Mouse (Mus musculus) kidney, embryonic 14.5 days (tissue): ENCODE data around the gene Cgref1. TPM values are rescaled to one million over a fixed set of nuclear protein-coding genes. Genes with fewer than 3 reads are reported as not detected.
A peak's percentile ranks its signal among the peaks of the same experiment; 100 is the strongest.

Experiments used
- ATAC-seq: fragments of 200-750 bp; cut with Nextera tagmentation; 2 replicates; pipeline ENCODE4 v1.8.0; 2017; ENCODE audit warnings: moderate number of reproducible peaks, mild to moderate bottlenecking, moderate TSS enrichment, moderate library complexity; ENCODE audit not compliant: low FRiP score, low TSS enrichment
- H3K27ac ChIP-seq: fragments of 300-500 bp; sonication (generic); 2 replicates; pipeline ENCODE4 v1.5.1; 2014; ENCODE audit warnings: low read depth, mild to moderate bottlenecking, low read length, moderate library complexity, mixed read lengths
- H3K27me3 ChIP-seq: fragments of 300-500 bp; sonication (generic); 2 replicates; pipeline ENCODE4 v1.6.1; 2014; ENCODE audit warnings: mild to moderate bottlenecking, low read length; ENCODE audit not compliant: control insufficient read depth, insufficient read depth
- H3K36me3 ChIP-seq: fragments of 300-500 bp; sonication (generic); 2 replicates; pipeline ENCODE4 v1.6.1; 2014; ENCODE audit warnings: low read length, mixed read lengths; ENCODE audit not compliant: control insufficient read depth, insufficient read depth
- H3K4me1 ChIP-seq: fragments of 300-500 bp; sonication (generic); 2 replicates; pipeline ENCODE4 v1.6.1; 2014; ENCODE audit warnings: low read length, mixed read lengths; ENCODE audit not compliant: control insufficient read depth, insufficient read depth
- H3K4me2 ChIP-seq: fragments of 300-500 bp; sonication (generic); replicated peaks from 2 replicates; pipeline ENCODE4 v1.6.1; 2014; ENCODE audit warnings: low read depth, mild to moderate bottlenecking, low read length
- H3K4me3 ChIP-seq: fragments of 300-500 bp; sonication (generic); 2 replicates; pipeline ENCODE4 v1.5.1; 2014; ENCODE audit warnings: mild to moderate bottlenecking, low read length
- H3K9ac ChIP-seq: fragments of 300-500 bp; sonication (generic); 2 replicates; pipeline ENCODE4 v1.6.1; 2014; ENCODE audit warnings: low read depth, mild to moderate bottlenecking, low read length, moderate library complexity
- H3K9me3 ChIP-seq: fragments of 300-500 bp; sonication (generic); 2 replicates; pipeline ENCODE4 v1.6.1; 2016; ENCODE audit warnings: low read length; ENCODE audit not compliant: control insufficient read depth
- WGBS: fragments of 180-500 bp; shearing (Covaris S2); extraction: QIAGEN DNeasy Blood & Tissue Kit; methylation state at CpG from one replicate; pipeline ENCODE4 v1.1.7; 2014; 5-methylcytosine and 5-hydroxymethylcytosine counted together
- polyA plus RNA-seq: library from polyadenylated mRNA; unstranded; fragments of >200 nt; fragmentation: Nextera tagmentation; extraction: Ambion mirVana; gene quantifications from 2 replicates; pipeline ENCODE4 v1.2.1, GENCODE M21; 2014

Cgref1 gene
- polyA plus RNA-seq, 1 experiment from 2014 or later, result 10.4 TPM

- H3K4me3 ChIP-seq, result no peak overlapping the region
- ATAC-seq, result no peak
- H3K27me3 ChIP-seq, result no peaks in the 10 kb centered on the region
- peaks cover 29% of the 10 kb centered on the region for H3K36me3 ChIP-seq
- H3K27ac ChIP-seq, result no peak overlapping the region
- H3K9me3 ChIP-seq, result no peaks in the 10 kb centered on the region
- peaks cover 9% of the 10 kb centered on the region for H3K4me1 ChIP-seq
- 0 out of 2 replicates have a peak overlapping the region, but pooled peaks have one; percentile 35 for H3K9ac ChIP-seq
- WGBS, result 89% methylated on average over 6 of the region's 6 CpGs
- no peak overlapping the region for H3K4me2 ChIP-seq
These were observed 22.3 kb downstream of the Cgref1 start for GRCm38 (mm10) chr5:30923119-30923518.

- WGBS, result 70% methylated on average over 10 of the region's 10 CpGs
- Histone ChIP-seq H3K36me3 (peaks cover 34% of the 10 kb centered on the region), H3K4me2 (peak overlapping the region; percentile 61; the same call in 1 of the 2 replicates), H3K9me3 (no peaks in the 10 kb centered on the region), H3K4me1 (peaks cover 11% of the 10 kb centered on the region), H3K27ac (no peak overlapping the region), H3K9ac (peak overlapping the region; percentile 63; the same call in 1 of the 2 replicates), H3K4me3 (no peak overlapping the region; the same call in 1 of the 2 replicates), H3K27me3 (no peaks in the 10 kb centered on the region)
- no peak for ATAC-seq
These were observed 22.8 kb downstream of the Cgref1 start for GRCm38 (mm10) chr5:30922581-30923041.

GRCm38 (mm10) chr5:30921256-30922033 is 23.9 kb downstream of the Cgref1 start, which contains the start of gene Khk:
Khk (plus strand) TSS chr5:30921431.
- H3K36me3 ChIP-seq, result peaks cover 45% of the 10 kb centered on the region
- H3K4me1 ChIP-seq, result peaks cover 12% of the 10 kb centered on the region
- 1% methylated on average over 39 of the region's 40 CpGs for WGBS
- no peaks in the 10 kb centered on the region for H3K27me3 ChIP-seq
- peak within 1 kb of the TSS; percentile 81; the same call in 1 of the 2 replicates for H3K27ac ChIP-seq
- peak; percentile 88 for ATAC-seq
- H3K4me3 ChIP-seq, result peak within 1 kb of the TSS; percentile 45
- peak within 1 kb of the TSS; percentile 63 for H3K9ac ChIP-seq
- peak within 1 kb of the TSS; percentile 61 for H3K4me2 ChIP-seq
- H3K9me3 ChIP-seq, result no peaks in the 10 kb centered on the region

GRCm38 (mm10) chr5:30920621-30921020 is 24.8 kb downstream of the Cgref1 start:
- no peaks in the 10 kb centered on the region for H3K27me3 ChIP-seq
- no peak for ATAC-seq
- no peak overlapping the region; the same call in 1 of the 2 replicates for H3K4me2 ChIP-seq
- H3K9ac ChIP-seq, result no peak overlapping the region
- no peak overlapping the region for H3K27ac ChIP-seq
- H3K4me3 ChIP-seq, result no peak overlapping the region; the same call in 1 of the 2 replicates
- H3K36me3 ChIP-seq, result peaks cover 45% of the 10 kb centered on the region
- H3K9me3 ChIP-seq, result no peaks in the 10 kb centered on the region
- H3K4me1 ChIP-seq, result peaks cover 16% of the 10 kb centered on the region
- 69% methylated on average over 19 of the region's 19 CpGs for WGBS

GRCm38 (mm10) chr5:30919831-30920614 is 25.4 kb downstream of the Cgref1 start:
- ATAC-seq, result no peak
- no peaks in the 10 kb centered on the region for H3K27me3 ChIP-seq
- H3K4me2 ChIP-seq, result no peak overlapping the region
- no peak overlapping the region for H3K27ac ChIP-seq
- peaks cover 22% of the 10 kb centered on the region for H3K4me1 ChIP-seq
- H3K9ac ChIP-seq, result no peak overlapping the region
- H3K9me3 ChIP-seq, result no peaks in the 10 kb centered on the region
- H3K4me3 ChIP-seq, result no peak overlapping the region
- 75% methylated on average over 11 of the region's 11 CpGs for WGBS
- peaks cover 45% of the 10 kb centered on the region for H3K36me3 ChIP-seq

- no peaks in the 10 kb centered on the region for H3K9me3 ChIP-seq
- peaks cover 30% of the 10 kb centered on the region for H3K4me1 ChIP-seq
- H3K36me3 ChIP-seq, result peaks cover 45% of the 10 kb centered on the region
- no peak overlapping the region for H3K4me3 ChIP-seq
- no peak for ATAC-seq
- no peaks in the 10 kb centered on the region for H3K27me3 ChIP-seq
- no peak overlapping the region for H3K4me2 ChIP-seq
- WGBS, result 87% methylated on average over 8 of the region's 8 CpGs
- H3K9ac ChIP-seq, result no peak overlapping the region
- H3K27ac ChIP-seq, result no peak overlapping the region
These were observed 26.7 kb downstream of the Cgref1 start for GRCm38 (mm10) chr5:30918691-30919090.

GRCm38 (mm10) chr5:30917891-30918670 is 27.3 kb downstream of the Cgref1 start:
- Histone ChIP-seq H3K27me3 (no peaks in the 10 kb centered on the region), H3K4me1 (peaks cover 33% of the 10 kb centered on the region), H3K36me3 (peaks cover 45% of the 10 kb centered on the region), H3K9ac (no peak overlapping the region), H3K27ac (no peak overlapping the region), H3K4me2 (no peak overlapping the region), H3K4me3 (no peak overlapping the region), H3K9me3 (no peaks in the 10 kb centered on the region)
- ATAC-seq, result no peak
- 85% methylated on average over 31 of the region's 31 CpGs for WGBS

GRCm38 (mm10) chr5:30917348-30917747 is 28.0 kb downstream of the Cgref1 start:
- peaks cover 45% of the 10 kb centered on the region for H3K36me3 ChIP-seq
- H3K9me3 ChIP-seq, result no peaks in the 10 kb centered on the region
- no peaks in the 10 kb centered on the region for H3K27me3 ChIP-seq
- peaks cover 35% of the 10 kb centered on the region for H3K4me1 ChIP-seq
- no peak for ATAC-seq
- no peak overlapping the region for H3K27ac ChIP-seq
- no peak overlapping the region for H3K4me2 ChIP-seq
- peak overlapping the region; percentile 12; the same call in 1 of the 2 replicates for H3K9ac ChIP-seq
- H3K4me3 ChIP-seq, result no peak overlapping the region
- WGBS, result 96% methylated on average over 11 of the region's 11 CpGs
